Mouse (Mus musculus): ENCODE results near the gene Kng2.
"Not testable (repeated sequence)": the region's sequence is repeated elsewhere in the genome, so short reads cannot be mapped to it uniquely, and the experiment has no call there.

Gene Kng2

DNA sequence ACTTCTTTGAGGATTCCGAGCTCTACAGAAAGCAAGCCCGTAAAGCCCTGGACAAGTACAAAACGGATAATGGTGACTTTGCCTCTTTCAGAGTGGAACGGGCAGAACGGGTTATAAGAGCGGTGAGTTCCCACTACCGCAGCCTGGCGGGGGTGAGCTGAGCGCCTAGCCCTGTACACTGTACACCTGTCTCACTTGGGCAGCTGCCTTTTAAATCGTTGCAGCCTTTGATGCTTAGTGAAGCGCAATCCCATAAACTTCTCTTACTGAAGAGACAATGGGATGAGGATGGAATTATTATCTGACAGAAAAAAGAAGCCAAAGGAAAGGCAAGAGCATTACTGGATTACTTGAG is 73.2 kb downstream of the Kng2 start:
- no peak for DNase-seq (ENCODE audit: low read depth)

DNA sequence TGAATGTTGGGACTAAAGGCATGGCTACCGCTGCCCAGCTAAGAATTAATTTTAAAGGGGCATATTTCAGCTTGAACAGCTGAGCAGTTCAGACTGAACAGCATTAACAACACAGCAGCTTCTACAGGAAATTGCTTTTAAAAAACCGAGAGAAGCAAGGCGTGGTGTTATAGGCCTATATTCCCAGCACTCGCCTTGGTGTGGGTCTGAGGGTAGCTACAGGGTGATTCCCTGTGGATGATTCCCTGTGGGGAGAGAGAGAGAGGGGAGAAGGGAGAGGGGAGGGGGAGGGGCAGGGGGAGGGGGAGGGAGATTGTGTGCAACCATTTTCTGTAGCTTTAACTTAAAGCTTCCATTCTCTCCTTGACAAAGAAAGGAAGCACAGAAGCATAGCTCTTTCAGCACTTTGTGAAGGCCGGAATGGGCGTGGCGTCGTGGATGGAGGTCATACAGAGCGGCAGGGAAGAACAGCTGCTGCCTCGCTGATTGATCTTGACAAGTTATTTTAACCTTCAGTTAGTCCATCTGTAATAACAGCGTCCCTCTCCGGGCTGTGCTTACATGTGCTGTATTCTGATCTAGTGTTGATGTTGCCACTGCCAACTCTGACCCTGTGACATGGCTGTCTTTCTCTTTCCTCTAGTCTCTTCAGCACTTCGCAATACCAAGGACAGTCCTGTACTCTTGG is 73.7 kb downstream of the Kng2 start:
- DNase-seq (ENCODE audit: low read depth): no peak

DNA sequence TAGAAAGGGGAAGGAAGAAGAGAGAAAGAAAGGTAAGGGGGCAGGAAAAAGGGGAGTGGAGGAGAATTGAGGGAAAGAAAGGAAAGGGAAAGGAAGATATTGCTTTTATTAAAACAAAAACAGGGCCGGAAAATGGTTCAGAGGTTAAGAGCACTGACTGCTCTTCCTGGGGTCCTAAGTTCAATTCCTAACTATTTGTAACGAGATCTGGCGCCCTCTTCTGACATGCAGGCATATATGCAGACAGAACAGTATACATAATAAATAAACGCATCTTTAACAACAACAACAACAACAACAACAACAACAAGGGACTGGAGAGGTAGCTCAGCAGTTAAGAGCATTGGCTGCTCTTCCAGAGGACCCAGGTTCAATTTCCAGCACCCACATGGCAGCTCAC is 76.2 kb downstream of the Kng2 start:
- no peak for DNase-seq (ENCODE audit: low read depth)

DNA sequence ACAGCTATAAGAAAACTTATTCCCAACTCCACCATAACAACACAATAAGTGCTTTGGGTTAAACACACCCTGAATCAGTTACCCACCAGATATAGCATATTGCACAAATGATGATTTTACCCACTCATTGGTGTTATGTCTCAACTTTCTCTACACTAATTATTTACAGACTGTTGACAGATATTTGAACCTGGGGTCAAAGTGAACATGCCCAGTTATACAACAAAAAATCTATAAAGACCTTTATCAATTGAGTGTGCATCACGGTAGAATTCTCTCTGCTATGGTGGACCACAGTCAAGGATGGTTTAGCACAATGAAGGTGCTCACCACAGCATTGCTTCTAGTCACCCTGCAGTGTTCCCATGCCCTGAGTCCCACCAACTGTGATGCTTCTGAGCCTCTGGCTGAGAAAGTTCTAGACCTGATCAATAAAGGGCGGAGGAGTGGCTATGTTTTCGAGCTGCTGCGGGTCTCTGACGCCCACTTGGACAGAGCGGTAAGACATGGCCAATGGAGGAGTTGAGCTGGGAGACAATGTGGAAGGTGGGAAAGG is 78.4 kb downstream of the Kng2 start, which contains the start of gene Hrg:
Gene Hrg (plus strand): TSS at position 233 of the 556 bp plus-strand sequence.
- DNase-seq (ENCODE audit: low read depth): no peak

DNA sequence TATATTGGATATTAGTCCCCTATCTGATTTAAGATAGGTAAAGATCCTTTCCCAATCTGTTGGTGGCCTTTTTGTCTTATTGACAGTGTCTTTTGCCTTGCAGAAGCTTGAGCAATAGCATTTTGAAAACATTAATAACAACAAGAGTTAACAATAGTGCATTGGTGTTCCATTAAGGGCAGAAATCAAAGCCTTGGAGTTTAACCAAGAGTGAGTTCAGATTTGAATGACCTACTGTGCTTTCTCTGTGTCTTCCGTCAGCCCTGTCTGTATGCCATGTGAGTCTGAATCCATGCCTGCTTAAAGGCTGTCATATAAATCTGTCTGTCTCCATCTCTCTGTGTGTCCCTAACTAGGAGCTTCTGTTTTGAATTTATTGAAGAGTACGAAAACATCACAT is 81.9 kb downstream of the Kng2 start:
- DNase-seq (ENCODE audit: low read depth): no peak

DNA sequence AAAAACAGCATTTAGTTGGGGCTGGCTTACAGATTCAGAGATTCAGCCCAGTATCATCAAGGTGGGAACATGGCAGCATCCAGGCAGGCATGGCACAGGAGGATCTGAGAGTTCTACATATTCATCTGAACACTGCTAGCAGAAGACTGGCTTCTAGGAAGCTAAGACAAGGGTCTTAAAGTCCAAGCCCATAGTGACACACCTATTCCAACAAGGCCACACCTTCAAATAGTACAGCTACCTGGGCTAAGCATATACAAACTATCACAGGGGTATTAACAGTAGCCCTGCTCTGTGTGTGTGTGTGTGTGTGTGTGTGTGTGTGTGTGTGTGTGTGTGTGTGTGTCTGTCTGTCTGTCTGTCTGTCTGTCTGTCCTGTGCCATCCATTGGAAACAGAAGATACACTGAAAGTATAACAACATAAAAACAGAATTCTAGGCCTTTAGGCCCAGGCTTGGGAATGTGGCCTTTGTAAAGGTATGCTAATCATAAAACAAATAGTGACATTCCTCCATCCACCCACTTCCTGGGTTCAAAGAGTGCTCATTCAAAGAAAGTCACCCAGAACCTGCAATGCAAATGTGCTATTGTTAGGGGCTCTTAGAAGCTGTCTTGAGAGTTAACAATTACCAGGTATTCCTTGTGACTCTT is 87.3 kb downstream of the Kng2 start:
- not testable (repeated sequence) for DNase-seq (ENCODE audit: low read depth)

DNA sequence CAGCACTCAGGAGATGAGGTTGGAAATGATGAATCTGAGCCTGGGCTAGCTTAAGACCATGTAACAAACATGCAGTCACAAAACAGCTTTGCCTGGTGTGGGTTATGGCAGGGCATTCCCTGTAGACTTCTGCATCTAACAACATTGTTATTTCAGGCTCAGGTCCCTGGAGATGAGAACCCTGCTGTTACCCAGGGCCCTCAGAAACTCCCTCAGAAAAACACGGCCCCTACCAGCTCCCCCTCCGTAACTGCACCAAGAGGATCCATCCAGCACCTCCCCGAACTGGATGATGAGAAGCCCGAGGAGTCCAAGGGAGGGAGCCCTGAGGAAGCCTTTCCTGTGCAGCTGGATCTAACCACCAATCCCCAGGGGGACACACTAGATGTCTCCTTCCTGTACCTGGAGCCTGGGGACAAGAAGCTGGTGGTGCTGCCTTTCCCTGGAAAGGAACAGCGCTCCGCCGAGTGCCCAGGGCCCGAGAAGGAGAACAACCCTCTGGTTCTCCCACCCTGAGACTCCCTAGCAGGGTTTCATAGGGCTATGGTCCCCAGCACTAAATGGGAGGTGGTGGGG is 90.1 kb downstream of the Kng2 start:
- no peak for DNase-seq (ENCODE audit: low read depth)

DNA sequence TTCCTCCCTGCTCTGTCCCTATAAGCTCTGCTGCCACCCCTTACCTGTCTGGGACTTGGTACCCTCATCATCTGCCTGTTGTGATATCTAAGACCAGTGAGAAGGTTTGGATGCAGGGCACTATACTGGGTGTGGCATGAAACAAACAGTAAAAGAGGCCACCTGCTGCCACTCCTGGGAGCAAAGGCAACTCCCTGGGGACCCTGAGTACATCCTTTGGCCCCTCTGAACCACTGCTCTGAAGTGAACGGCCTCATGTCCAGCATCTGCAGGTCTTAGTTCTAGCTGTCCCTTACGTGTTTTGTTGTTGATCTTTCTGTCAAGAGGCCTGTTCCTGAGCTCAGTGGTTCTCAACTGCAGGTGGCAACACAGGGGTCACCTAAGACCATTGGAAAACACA is 90.7 kb downstream of the Kng2 start:
- no peak for DNase-seq (ENCODE audit: low read depth)

DNA sequence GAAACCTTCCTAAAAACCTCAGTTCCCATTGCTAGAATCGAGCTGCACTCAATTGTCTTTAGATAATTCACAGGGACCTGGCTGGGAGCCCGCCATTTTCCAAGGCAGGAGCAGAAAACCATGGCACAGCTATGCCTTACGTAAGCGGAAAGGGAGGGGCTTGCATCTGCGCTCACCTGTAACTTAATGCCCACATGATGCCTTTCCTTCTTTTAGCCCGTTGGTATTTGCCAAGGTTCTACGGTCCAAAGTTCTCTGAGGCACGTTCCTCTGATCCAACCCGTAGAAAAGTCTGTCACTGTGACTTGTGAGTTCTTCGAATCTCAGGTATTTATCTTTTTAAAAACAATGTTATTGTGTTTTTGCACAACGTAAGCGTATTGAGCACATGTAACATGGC is 91.7 kb downstream of the Kng2 start:
- no peak for DNase-seq (ENCODE audit: low read depth)
